Mouse (Mus musculus): ENCODE measurements around the gene Zfp648. TPM values are rescaled to one million over a fixed set of nuclear protein-coding genes. Genes with fewer than 3 reads are reported as not detected.

The Zfp648 gene
- polyA plus RNA-seq, 1 experiment from 2014 or later = not detected

DNA sequence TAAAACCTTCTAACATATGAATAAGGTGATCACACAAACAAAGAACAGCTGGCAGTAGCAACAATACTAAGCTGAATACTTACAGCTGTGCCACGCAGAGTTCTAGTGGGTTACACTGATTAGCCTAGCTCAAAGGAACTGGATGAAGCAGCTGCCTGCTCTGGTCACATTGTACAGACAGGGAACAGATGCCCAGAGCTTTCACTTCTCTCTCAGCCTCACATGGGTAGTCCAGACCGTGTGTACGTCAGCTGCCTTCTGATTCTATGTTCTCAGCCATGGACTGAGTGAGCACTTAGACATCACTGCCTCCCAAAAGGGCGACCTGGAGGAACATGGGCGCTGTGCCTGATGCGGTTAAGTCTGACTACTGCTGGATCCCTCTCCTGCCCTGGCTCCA is 25.7 kb upstream of the Zfp648 start:
- 76% methylated on average over 6 of the region's 6 CpGs for WGBS
- DNase-seq (ENCODE audit: low spot score) (peak; percentile 20), ATAC-seq (peak; percentile 30; the same call in 1 of the 2 replicates)
- no peak for TF ChIP-seq EP300 (IDR thresholded peaks at IDR 0.05)
- TF ChIP-seq CTCF (IDR thresholded peaks at IDR 0.05) = no peak
- H3K27me3 ChIP-seq (replicated peaks; ENCODE audit: insufficient read depth, low read length) = no peaks in the 10 kb centered on the region
- no peaks in the 10 kb centered on the region for H3K9me3 ChIP-seq (ENCODE audit: low read length)
- no peak overlapping the region for H3K9ac ChIP-seq (replicated peaks; ENCODE audit: low read depth)
- H3K36me3 ChIP-seq (ENCODE audit: insufficient read depth, low read length) = no peaks in the 10 kb centered on the region
- no peak overlapping the region for H3K4me2 ChIP-seq (replicated peaks; ENCODE audit: low read depth, low read length)
- H3K27ac ChIP-seq (ENCODE audit: low read length) = no peak overlapping the region
- no peaks in the 10 kb centered on the region for H3K4me1 ChIP-seq (ENCODE audit: insufficient read depth, low read depth, low read length)
- no peak overlapping the region for H3K4me3 ChIP-seq (ENCODE audit: low read depth, low read length)

DNA sequence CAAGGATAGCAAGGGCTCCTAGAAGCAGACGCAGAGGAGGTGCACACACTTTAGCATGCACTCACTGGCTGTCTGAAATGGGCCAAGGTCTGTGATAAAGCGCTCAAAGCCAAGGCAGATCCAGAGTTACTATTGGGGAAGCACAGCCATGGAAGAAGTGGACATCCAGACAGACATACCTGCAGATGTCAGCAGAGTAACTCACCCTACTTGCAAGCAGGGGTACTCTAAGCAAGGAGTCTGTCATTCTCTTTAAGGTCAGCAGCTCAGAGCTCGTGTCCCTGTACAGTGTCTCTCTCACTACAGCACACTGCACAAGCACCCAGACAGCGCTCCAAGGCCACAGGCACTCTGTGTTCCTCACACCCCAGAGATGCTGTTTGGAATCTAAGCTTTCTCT is 23.2 kb upstream of the Zfp648 start:
- ATAC-seq (no peak), DNase-seq (ENCODE audit: low spot score) (no peak)
- 81% methylated on average over 4 of the region's 4 CpGs for WGBS
- no peak for TF ChIP-seq EP300 (IDR thresholded peaks at IDR 0.05)
- no peak for TF ChIP-seq CTCF (IDR thresholded peaks at IDR 0.05)
- H3K36me3 ChIP-seq (ENCODE audit: insufficient read depth, low read length) = no peaks in the 10 kb centered on the region
- H3K4me1 ChIP-seq (ENCODE audit: insufficient read depth, low read depth, low read length) = no peaks in the 10 kb centered on the region
- no peaks in the 10 kb centered on the region for H3K27me3 ChIP-seq (replicated peaks; ENCODE audit: insufficient read depth, low read length)
- no peak overlapping the region for H3K27ac ChIP-seq (ENCODE audit: low read length)
- no peaks in the 10 kb centered on the region for H3K9me3 ChIP-seq (ENCODE audit: low read length)
- no peak overlapping the region for H3K4me3 ChIP-seq (ENCODE audit: low read depth, low read length)
- H3K4me2 ChIP-seq (replicated peaks; ENCODE audit: low read depth, low read length) = no peak overlapping the region
- H3K9ac ChIP-seq (replicated peaks; ENCODE audit: low read depth) = no peak overlapping the region

DNA sequence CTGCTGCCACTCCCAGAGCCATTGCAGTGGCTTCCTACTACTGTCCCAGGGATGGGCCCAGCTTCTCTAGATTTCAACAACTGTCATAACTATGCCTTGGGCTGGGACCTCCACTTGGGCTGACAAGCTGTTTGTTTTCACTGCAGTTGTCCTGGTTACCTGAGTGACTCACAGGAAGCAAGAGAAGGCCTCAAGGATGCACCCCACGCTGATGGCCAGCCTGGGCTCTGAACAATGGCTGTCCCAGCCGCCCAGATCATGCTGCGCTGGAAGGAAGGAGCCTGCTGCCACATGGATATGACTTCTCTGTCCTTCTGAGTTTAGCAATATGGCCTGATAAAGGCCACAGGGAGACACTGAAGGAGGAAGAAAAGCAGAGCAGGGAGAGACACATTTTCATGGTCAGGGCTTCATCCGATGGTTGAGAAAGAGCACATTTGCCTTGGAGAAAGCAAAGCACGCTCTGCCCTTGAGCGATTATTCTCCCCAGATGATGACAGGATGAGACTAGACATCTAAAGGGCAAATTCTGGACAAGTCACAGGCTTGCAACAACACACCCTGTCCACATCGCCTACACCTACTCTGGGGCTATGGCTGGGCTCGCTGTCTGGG is 22.3 kb upstream of the Zfp648 start:
- no peak for TF ChIP-seq CTCF (IDR thresholded peaks at IDR 0.05)
- no peak for TF ChIP-seq EP300 (IDR thresholded peaks at IDR 0.05)

DNA sequence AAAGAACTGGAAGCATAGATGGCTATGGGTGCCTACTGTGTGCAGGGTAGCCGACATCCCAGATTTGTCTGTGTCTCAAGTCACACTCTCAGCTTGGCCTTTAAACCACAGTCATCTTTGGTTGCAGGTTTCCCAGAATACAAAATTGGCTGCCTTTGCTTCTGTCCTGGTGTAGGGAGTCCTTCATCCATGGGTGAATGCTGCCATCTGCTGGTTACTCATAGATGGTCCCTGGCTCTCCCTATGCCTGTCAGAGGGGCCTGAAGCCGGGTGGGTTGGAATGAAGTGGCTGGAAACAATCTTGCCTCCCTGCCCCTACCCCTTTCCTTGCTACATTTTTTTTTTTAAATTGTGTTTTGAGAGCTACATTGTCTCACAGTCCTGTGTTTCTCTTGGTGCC is 20.0 kb upstream of the Zfp648 start:
- Histone ChIP-seq H3K4me3 (ENCODE audit: low read depth, low read length) (no peak overlapping the region), H3K4me1 (ENCODE audit: insufficient read depth, low read depth, low read length) (no peaks in the 10 kb centered on the region), H3K36me3 (ENCODE audit: insufficient read depth, low read length) (no peaks in the 10 kb centered on the region), H3K27ac (ENCODE audit: low read length) (no peak overlapping the region), H3K27me3 (replicated peaks; ENCODE audit: insufficient read depth, low read length) (no peaks in the 10 kb centered on the region), H3K9ac (replicated peaks; ENCODE audit: low read depth) (no peak overlapping the region), H3K4me2 (replicated peaks; ENCODE audit: low read depth, low read length) (no peak overlapping the region), H3K9me3 (ENCODE audit: low read length) (no peaks in the 10 kb centered on the region)
- TF ChIP-seq CTCF (IDR thresholded peaks at IDR 0.05) = peak; percentile 92
- TF ChIP-seq EP300 (IDR thresholded peaks at IDR 0.05) = no peak
- DNase-seq (ENCODE audit: low spot score) (peak; percentile 88), ATAC-seq (peak; percentile 90)
- 20% methylated on average over 2 of the region's 2 CpGs for WGBS

More for the DNA sequence above, 22.3 kb upstream of the Zfp648 start:
- Histone ChIP-seq H3K36me3 (ENCODE audit: insufficient read depth, low read length) (no peaks in the 10 kb centered on the region), H3K9me3 (ENCODE audit: low read length) (no peaks in the 10 kb centered on the region), H3K27me3 (replicated peaks; ENCODE audit: insufficient read depth, low read length) (no peaks in the 10 kb centered on the region), H3K4me1 (ENCODE audit: insufficient read depth, low read depth, low read length) (no peaks in the 10 kb centered on the region), H3K4me2 (replicated peaks; ENCODE audit: low read depth, low read length) (no peak overlapping the region), H3K9ac (replicated peaks; ENCODE audit: low read depth) (no peak overlapping the region), H3K27ac (ENCODE audit: low read length) (no peak overlapping the region), H3K4me3 (ENCODE audit: low read depth, low read length) (no peak overlapping the region)
- DNase-seq (ENCODE audit: low spot score) (peak; percentile 12), ATAC-seq (no peak)
- 73% methylated on average over 8 of the region's 8 CpGs for WGBS

DNA sequence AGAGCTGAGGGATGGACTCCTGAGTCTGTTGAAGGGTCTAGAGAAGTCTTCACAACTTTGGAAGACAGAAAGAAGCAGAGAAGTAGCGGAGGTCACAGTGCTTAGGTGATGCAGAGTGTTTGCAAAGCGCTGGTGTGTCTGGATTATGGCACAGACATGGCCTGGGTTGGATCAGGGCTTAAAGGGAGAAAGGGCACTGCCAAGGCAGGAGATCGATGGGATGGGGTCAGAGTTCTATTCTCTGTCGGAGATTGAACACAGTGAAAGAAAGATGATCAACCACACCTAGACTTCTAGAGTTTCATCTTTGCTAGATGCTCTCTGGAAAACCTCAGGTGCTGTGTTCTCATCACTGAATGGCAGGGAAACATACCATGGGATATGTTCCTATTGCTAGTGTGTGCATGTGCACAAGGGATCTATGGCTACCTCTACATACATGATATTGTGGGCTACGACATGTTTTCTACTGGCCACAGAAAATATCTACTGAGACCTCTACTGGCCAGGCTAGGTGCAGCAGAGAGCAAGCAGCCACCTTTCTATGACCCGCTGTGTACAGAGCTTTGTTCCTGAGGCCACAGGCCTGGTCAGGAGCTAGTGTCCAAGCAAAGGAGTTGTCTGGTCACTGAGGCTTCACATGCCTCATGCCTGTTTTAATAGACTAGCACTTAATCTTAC is 18.5 kb upstream of the Zfp648 start:
- DNase-seq (ENCODE audit: low spot score) = no peak
- no peak overlapping the region for H3K4me3 ChIP-seq (ENCODE audit: low read depth, low read length)
- H3K9me3 ChIP-seq (ENCODE audit: low read length) = no peaks in the 10 kb centered on the region
- ATAC-seq = no peak
- no peak overlapping the region for H3K4me2 ChIP-seq (replicated peaks; ENCODE audit: low read depth, low read length)
- H3K27ac ChIP-seq (ENCODE audit: low read length) = no peak overlapping the region
- no peaks in the 10 kb centered on the region for H3K27me3 ChIP-seq (replicated peaks; ENCODE audit: insufficient read depth, low read length)
- WGBS = 61% methylated on average over 6 of the region's 6 CpGs
- no peak for TF ChIP-seq EP300 (IDR thresholded peaks at IDR 0.05)
- peak; percentile 51 for TF ChIP-seq CTCF (IDR thresholded peaks at IDR 0.05)
- H3K36me3 ChIP-seq (ENCODE audit: insufficient read depth, low read length) = no peaks in the 10 kb centered on the region
- no peak overlapping the region for H3K9ac ChIP-seq (replicated peaks; ENCODE audit: low read depth)
- H3K4me1 ChIP-seq (ENCODE audit: insufficient read depth, low read depth, low read length) = no peaks in the 10 kb centered on the region

DNA sequence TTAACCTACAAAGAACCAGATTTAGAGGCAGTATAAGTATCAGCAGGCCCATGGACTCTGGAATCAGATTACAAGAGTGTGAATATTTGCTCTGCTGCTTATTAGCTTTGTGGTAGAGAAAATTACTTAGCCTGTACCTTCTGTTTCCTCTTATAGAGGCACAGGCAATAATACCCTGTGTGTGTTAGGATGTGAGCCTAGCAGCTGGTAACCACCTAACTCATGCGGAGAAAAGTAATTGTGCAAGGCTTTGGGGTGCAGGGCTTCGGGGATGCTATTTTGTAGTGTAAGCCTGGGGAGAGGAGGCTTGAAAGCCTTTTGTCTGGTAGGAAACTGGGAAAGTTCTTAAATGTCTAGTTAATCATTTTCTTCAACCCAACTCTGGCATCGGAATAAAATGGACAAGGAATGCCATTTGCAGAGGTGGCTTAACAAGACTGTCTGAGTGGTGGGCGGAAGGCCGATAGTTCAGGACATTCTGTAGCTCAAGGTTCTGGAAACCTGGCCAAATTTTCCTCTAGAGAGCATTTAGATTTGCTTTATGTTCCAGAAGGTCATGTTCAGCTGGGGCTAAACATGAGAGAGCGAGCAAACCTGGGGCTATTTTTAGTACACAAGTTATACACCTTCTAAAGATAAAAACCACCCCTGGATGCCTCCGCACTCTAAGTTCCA is 17.8 kb upstream of the Zfp648 start:
- Histone ChIP-seq H3K27me3 (replicated peaks; ENCODE audit: insufficient read depth, low read length) (no peaks in the 10 kb centered on the region), H3K4me1 (ENCODE audit: insufficient read depth, low read depth, low read length) (no peaks in the 10 kb centered on the region), H3K9ac (replicated peaks; ENCODE audit: low read depth) (no peak overlapping the region), H3K27ac (ENCODE audit: low read length) (no peak overlapping the region; the same call in 1 of the 2 replicates), H3K4me2 (replicated peaks; ENCODE audit: low read depth, low read length) (no peak overlapping the region), H3K36me3 (ENCODE audit: insufficient read depth, low read length) (no peaks in the 10 kb centered on the region), H3K4me3 (ENCODE audit: low read depth, low read length) (no peak overlapping the region), H3K9me3 (ENCODE audit: low read length) (no peaks in the 10 kb centered on the region)
- no peak for TF ChIP-seq EP300 (IDR thresholded peaks at IDR 0.05)
- no peak for TF ChIP-seq CTCF (IDR thresholded peaks at IDR 0.05)
- DNase-seq (ENCODE audit: low spot score) (no peak), ATAC-seq (no peak)
- WGBS = 61% methylated on average over 7 of the region's 7 CpGs
